Mouse (Mus musculus): ENCODE results near the gene 4833420G17Rik.
"Not testable (repeated sequence)": the region's sequence is repeated elsewhere in the genome, so short reads cannot be mapped to it uniquely, and the experiment has no call there.

The 4833420G17Rik gene

GRCm38 (mm10) chr13:119462596-119463560 is at the start of gene 4833420G17Rik:
4833420G17Rik (plus strand) TSS chr13:119462768.
- peak; percentile 93 for DNase-seq (ENCODE audit: low read depth, low spot score)

GRCm38 (mm10) chr13:119413026-119413425 is 49.5 kb upstream of the 4833420G17Rik start:
- DNase-seq (ENCODE audit: low read depth, low spot score), result no peak

- no peak for DNase-seq (ENCODE audit: low read depth, low spot score)
Measured at GRCm38 (mm10) chr13:119418479-119418878, 44.1 kb upstream of the 4833420G17Rik start.

GRCm38 (mm10) chr13:119430164-119430563 is 32.4 kb upstream of the 4833420G17Rik start:
- peak; percentile 21 for DNase-seq (ENCODE audit: low read depth, low spot score)

GRCm38 (mm10) chr13:119432041-119432440 is 30.5 kb upstream of the 4833420G17Rik start:
- no peak for DNase-seq (ENCODE audit: low read depth, low spot score)

- no peak for DNase-seq (ENCODE audit: low read depth, low spot score)
Measured at GRCm38 (mm10) chr13:119434359-119434758, 28.2 kb upstream of the 4833420G17Rik start.

GRCm38 (mm10) chr13:119442244-119442643 is 20.3 kb upstream of the 4833420G17Rik start:
- no peak for DNase-seq (ENCODE audit: low read depth, low spot score)

- no peak for DNase-seq (ENCODE audit: low read depth, low spot score)
Measured at GRCm38 (mm10) chr13:119453563-119453962, 9.0 kb upstream of the 4833420G17Rik start.

GRCm38 (mm10) chr13:119455082-119455481 is 7.5 kb upstream of the 4833420G17Rik start:
- DNase-seq (ENCODE audit: low read depth, low spot score), result no peak

GRCm38 (mm10) chr13:119456342-119456741 is 6.2 kb upstream of the 4833420G17Rik start:
- no peak for DNase-seq (ENCODE audit: low read depth, low spot score)

GRCm38 (mm10) chr13:119461900-119462595 is 520 bp upstream of the 4833420G17Rik start:
- DNase-seq (ENCODE audit: low read depth, low spot score), result no peak

- no peak for DNase-seq (ENCODE audit: low read depth, low spot score)
Measured at GRCm38 (mm10) chr13:119476631-119477030, 14.1 kb downstream of the 4833420G17Rik start.

GRCm38 (mm10) chr13:119477789-119478188 is 15.2 kb downstream of the 4833420G17Rik start:
- DNase-seq (ENCODE audit: low read depth, low spot score), result no peak

- peak; percentile 22 for DNase-seq (ENCODE audit: low read depth, low spot score)
Measured at GRCm38 (mm10) chr13:119487354-119487753, 24.8 kb downstream of the 4833420G17Rik start.

- peak; percentile 90 for DNase-seq (ENCODE audit: low read depth, low spot score)
Measured at GRCm38 (mm10) chr13:119487880-119488580, 25.5 kb downstream of the 4833420G17Rik start, which contains the start of the genes Tmem267 and 3110070M22Rik. Tmem267 (plus strand) TSS chr13:119488039. 3110070M22Rik (minus strand) TSS chr13:119488383.

- DNase-seq (ENCODE audit: low read depth, low spot score), result not testable (repeated sequence)
Measured at GRCm38 (mm10) chr13:119492083-119492482, 29.5 kb downstream of the 4833420G17Rik start.

- DNase-seq (ENCODE audit: low read depth, low spot score), result not testable (repeated sequence)
Measured at GRCm38 (mm10) chr13:119494938-119495337, 32.4 kb downstream of the 4833420G17Rik start.

Data from mesoderm, embryonic 11.5 days (tissue).